Mouse (Mus musculus): ENCODE data around the gene 9430038I01Rik. TPM values are rescaled to one million over a fixed set of nuclear protein-coding genes. Genes with fewer than 3 reads are reported as not detected.

The 9430038I01Rik gene
- polyA plus RNA-seq, 1 experiment from 2014 or later, result 29.1 TPM

DNA sequence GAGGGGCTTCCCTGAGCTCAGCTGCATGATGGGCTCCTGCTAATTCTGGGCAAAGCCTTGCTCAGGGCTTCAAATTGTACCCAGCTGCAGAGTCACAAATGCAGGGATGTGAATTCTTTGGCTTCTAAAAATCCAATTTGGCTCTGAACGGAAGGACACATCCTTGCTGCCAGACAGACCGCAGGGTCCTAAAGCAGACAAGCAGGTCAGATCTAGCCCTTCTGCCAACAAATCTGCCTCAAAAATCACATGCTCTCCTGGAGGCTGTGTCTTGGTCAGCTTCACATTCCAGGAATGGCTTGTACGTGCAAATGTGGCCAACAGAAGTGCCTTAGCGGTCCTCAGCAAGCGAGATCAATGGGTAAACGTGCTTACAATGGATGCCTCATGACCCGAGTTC lies 46.0 kb downstream of the 9430038I01Rik start:
- Histone ChIP-seq H3K4me3 (no peak overlapping the region), H3K9me3 (no peaks in the 10 kb centered on the region), H3K27me3 (peaks cover 5% of the 10 kb centered on the region), H3K27ac (no peak overlapping the region), H3K4me2 (replicated peaks) (no peak overlapping the region), H3K9ac (no peak overlapping the region), H3K36me3 (no peaks in the 10 kb centered on the region), H3K4me1 (no peaks in the 10 kb centered on the region)
- no peak for ATAC-seq (ENCODE audit: low FRiP score, low read depth)
- 68% methylated on average over 7 of the region's 7 CpGs for WGBS

DNA sequence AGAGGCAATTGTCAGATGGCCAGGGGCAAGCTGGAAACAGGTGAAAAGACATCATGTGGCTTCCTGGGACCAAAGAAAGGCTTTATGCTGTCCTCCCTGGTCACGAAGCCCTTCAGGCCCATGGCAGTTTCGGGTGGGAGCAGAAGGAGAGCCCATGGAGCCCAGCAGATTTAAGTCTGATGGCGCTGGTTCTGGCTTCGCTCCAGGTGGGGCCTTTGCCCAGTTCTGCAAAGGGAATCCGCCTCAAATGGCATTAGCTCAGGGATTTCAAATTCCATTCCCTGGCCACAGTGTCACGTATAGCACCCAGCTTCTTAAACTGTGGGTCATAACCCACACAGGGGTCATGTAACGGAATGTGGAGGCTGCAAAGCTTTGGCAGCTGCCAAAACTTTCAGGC lies 63.7 kb downstream of the 9430038I01Rik start:
- Histone ChIP-seq H3K27me3 (no peaks in the 10 kb centered on the region; the same call in 1 of the 2 replicates), H3K9ac (no peak overlapping the region), H3K4me1 (peaks cover 10% of the 10 kb centered on the region; the same call in 1 of the 2 replicates), H3K27ac (no peak overlapping the region), H3K36me3 (no peaks in the 10 kb centered on the region), H3K4me3 (no peak overlapping the region), H3K4me2 (replicated peaks) (no peak overlapping the region), H3K9me3 (no peaks in the 10 kb centered on the region)
- WGBS, result 72% methylated on average over 7 of the region's 7 CpGs
- ATAC-seq (ENCODE audit: low FRiP score, low read depth), result no peak

DNA sequence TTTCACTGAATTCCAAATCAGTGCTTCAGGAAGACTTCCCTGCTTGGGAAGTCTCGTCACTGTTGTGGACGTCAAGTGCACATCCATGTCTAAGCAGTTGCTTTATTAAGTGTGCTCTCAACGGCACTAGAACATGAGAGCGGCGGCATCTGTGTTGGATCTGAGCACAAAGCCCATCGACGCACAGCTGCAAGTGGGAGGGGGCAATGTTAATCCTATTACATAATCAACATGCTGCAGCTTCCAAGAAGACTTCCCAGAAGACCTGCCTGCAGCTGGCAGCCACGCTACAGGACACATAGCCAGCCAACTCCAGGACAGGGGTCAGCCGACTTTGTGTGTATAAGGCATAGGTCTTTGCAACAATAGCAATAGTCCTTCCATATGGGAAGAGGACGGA lies 64.5 kb downstream of the 9430038I01Rik start:
- Histone ChIP-seq H3K27ac (no peak overlapping the region), H3K4me3 (no peak overlapping the region), H3K27me3 (peaks cover under 1% of the 10 kb centered on the region; the same call in 1 of the 2 replicates), H3K4me1 (peaks cover 10% of the 10 kb centered on the region; the same call in 1 of the 2 replicates), H3K36me3 (no peaks in the 10 kb centered on the region), H3K9me3 (no peaks in the 10 kb centered on the region), H3K9ac (no peak overlapping the region), H3K4me2 (replicated peaks) (no peak overlapping the region)
- 63% methylated on average over 10 of the region's 10 CpGs for WGBS
- no peak for ATAC-seq (ENCODE audit: low FRiP score, low read depth)

- no peaks in the 10 kb centered on the region for H3K9me3 ChIP-seq
- ATAC-seq (ENCODE audit: low FRiP score, low read depth), result no peak
- no peak overlapping the region for H3K9ac ChIP-seq
- no peaks in the 10 kb centered on the region for H3K36me3 ChIP-seq
- H3K4me1 ChIP-seq, result no peaks in the 10 kb centered on the region
- H3K4me3 ChIP-seq, result no peak overlapping the region
- no peak overlapping the region for H3K27ac ChIP-seq
- no peak overlapping the region for H3K4me2 ChIP-seq (replicated peaks)
- 92% methylated on average over 2 of the region's 2 CpGs for WGBS
- peaks cover 37% of the 10 kb centered on the region for H3K27me3 ChIP-seq
Measured at GRCm38 (mm10) chr7:137333951-137334350, 76.6 kb downstream of the 9430038I01Rik start.

Other genes with a start within 250 kb of the 9430038I01Rik start
- 13.4 and 16.9 TPM in 2 replicates for gene Ebf3, start 96.3 kb downstream of the 9430038I01Rik start, polyA plus RNA-seq (2015; fragmentation: Nextera tagmentation; extraction: Ambion mirVana)
- gene Glrx3, start 26.9 kb upstream of the 9430038I01Rik start, polyA plus RNA-seq (2015; fragmentation: Nextera tagmentation; extraction: Ambion mirVana), result 252 and 253 TPM in 2 replicates

Measured in limb, embryonic 13.5 days (tissue).